Mouse (Mus musculus) erythroblast, embryonic 14.5 days (primary cell): ENCODE results near the gene Dcakd. TPM values are rescaled to one million over a fixed set of nuclear protein-coding genes. Genes with fewer than 3 reads are reported as not detected.

ENCODE experiments used
- H3K27me3 ChIP-seq: 2 replicates; pipeline ENCODE4 v1.6.1; 2012; ENCODE audit warnings: inconsistent platforms; ENCODE audit not compliant: control insufficient read depth
- H3K36me3 ChIP-seq: 2 replicates; pipeline ENCODE4 v1.6.1; 2012; ENCODE audit warnings: mild to moderate bottlenecking, inconsistent platforms; ENCODE audit not compliant: control insufficient read depth
- H3K4me1 ChIP-seq: 2 replicates; pipeline ENCODE4 v1.6.1; 2012; ENCODE audit warnings: inconsistent platforms; ENCODE audit not compliant: control insufficient read depth
- H3K4me3 ChIP-seq: replicated peaks from 2 replicates; pipeline ENCODE3; 2012; ENCODE audit warnings: moderate library complexity, mild to moderate bottlenecking, inconsistent platforms
- H3K9me3 ChIP-seq: 2 replicates; pipeline ENCODE4 v1.6.1; 2012; ENCODE audit warnings: low read length, inconsistent platforms, mixed read lengths; ENCODE audit not compliant: control insufficient read depth
- GATA1 ChIP-seq: IDR thresholded peaks from 2 replicates; pipeline ENCODE4 v1.6.1; 2012; ENCODE audit warnings: low read length, inconsistent platforms, mixed read lengths
- TAL1 ChIP-seq: IDR thresholded peaks from 3 replicates; pipeline ENCODE4 v1.6.1; 2012; ENCODE audit warnings: low read length, inconsistent platforms, mixed read lengths
- polyA plus RNA-seq: library from polyadenylated mRNA; stranded (reverse); fragments of >175 nt; gene quantifications from 2 replicates; pipeline ENCODE4 v1.2.3, GENCODE M21; 2012

Dcakd gene
- polyA plus RNA-seq, 1 experiment, result 2.1 TPM

DNA sequence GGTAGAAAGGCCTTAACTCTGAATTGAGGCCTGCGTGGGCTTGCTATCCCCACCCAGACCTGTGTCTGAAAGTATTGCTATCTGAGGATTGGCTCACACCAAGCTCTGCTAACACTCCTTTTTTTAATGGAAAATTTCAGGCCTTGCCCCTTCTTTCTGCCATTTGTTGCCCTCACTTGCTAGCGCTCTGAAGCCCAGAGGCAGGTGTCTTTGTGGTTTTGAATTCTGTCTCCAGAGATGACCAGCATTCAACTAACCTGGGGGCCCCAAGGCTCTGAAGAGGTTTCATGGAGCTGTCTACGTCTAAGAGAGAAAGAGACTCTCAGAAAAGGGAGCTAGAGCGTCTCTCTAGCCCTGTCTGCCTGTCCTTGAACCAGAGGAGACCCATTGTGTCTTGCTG, 40.1 kb upstream of the Dcakd start:
- Histone ChIP-seq H3K4me3 (no peak overlapping the region), H3K9me3 (no peaks in the 10 kb centered on the region), H3K36me3 (peaks cover 79% of the 10 kb centered on the region), H3K4me1 (no peaks in the 10 kb centered on the region), H3K27me3 (no peaks in the 10 kb centered on the region)
- TF ChIP-seq TAL1 (no peak), GATA1 (no peak)

DNA sequence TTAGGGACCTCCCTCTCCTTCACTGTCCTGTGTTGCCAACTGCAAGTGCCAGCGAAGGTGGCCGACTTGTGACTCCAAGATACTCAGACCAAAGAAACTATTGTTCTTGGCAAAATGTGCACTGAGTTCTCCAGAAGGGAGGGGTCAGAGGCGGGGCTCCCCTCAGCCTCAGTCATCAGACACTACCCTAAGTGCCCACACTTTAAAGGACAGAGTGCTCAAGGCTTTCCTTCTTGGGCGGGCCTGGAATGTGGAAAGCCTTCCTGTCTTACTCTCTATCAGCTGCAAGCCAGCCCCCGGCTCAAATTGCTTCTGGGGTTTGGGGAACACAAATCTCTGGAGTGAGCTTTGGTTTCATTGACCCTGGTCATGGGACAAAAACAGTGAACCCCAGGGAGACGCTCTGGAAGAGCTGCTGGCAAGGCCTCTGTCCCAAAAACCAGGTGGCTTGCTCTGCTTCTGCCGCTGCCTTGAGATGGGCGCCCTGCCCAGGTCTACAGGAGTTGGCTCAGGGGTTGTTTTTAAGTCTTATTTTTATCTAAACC, 39.4 kb upstream of the Dcakd start:
- H3K9me3 ChIP-seq, result no peaks in the 10 kb centered on the region
- no peaks in the 10 kb centered on the region for H3K4me1 ChIP-seq
- no peaks in the 10 kb centered on the region for H3K27me3 ChIP-seq
- H3K4me3 ChIP-seq, result no peak overlapping the region
- H3K36me3 ChIP-seq, result peaks cover 84% of the 10 kb centered on the region
- TF ChIP-seq GATA1 (no peak), TAL1 (no peak)

DNA sequence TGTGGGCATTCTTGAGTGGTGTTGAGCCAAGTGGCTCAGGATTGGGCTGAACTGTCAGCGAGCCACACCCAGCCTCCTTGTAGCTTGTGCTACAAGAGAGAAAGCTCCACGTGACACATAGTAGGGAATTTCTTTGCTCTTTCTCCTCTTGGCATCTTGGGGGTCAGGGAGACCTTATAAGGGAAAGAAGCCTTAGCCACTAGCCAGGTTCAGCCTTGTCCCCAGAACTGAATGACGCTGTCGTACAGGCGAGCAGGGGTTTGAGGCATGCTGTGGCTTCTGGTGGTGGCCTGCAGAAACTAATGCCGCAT, 38.9 kb upstream of the Dcakd start:
- Histone ChIP-seq H3K4me3 (no peak overlapping the region), H3K27me3 (no peaks in the 10 kb centered on the region), H3K36me3 (peaks cover 88% of the 10 kb centered on the region), H3K4me1 (no peaks in the 10 kb centered on the region), H3K9me3 (no peaks in the 10 kb centered on the region)
- TF ChIP-seq GATA1 (no peak), TAL1 (no peak)

DNA sequence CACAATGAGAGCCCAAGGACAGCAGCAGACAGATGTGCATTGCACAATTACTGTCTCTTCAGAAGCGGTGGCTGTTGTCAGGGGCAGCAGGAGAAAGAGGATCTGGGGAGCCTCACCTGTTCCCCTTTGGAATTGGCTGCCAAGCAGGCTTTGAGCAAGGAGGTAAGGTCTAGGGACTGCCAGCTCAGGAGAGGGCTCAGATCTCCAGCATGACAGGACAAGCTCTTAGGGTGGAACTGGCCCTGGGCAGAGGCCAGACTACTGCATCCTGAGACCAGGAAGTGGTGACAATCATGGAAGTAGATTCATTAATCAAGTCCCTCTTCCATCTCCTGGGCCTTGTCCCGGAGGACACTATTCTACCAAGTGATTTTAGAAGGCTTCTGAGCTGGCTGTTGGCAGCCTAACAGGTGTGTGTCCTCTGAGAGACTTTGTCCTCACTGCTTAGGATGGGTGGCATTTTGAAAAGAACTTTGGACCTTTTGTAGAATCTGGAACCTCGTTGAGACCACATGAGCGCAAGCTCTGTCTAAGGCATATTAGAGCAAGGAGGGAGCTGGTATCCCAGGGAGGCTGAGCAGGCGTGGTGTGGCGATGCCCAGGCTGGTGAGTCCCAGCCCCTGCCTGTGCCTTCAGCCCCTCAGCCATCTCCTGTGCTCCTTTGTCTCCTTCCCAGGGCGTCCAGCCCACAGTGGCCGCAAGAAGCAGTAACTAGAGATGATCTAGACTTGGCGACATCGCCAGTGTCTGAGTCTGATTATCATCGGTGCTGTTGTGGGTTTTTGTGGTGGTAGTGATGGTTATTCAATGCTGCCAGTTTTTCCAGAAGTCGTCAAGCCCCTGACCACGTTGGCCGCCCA, 38.3 kb upstream of the Dcakd start:
- Histone ChIP-seq H3K27me3 (no peaks in the 10 kb centered on the region), H3K4me3 (no peak overlapping the region), H3K36me3 (peaks cover 94% of the 10 kb centered on the region), H3K9me3 (no peaks in the 10 kb centered on the region), H3K4me1 (no peaks in the 10 kb centered on the region)
- TF ChIP-seq GATA1 (no peak), TAL1 (no peak)

DNA sequence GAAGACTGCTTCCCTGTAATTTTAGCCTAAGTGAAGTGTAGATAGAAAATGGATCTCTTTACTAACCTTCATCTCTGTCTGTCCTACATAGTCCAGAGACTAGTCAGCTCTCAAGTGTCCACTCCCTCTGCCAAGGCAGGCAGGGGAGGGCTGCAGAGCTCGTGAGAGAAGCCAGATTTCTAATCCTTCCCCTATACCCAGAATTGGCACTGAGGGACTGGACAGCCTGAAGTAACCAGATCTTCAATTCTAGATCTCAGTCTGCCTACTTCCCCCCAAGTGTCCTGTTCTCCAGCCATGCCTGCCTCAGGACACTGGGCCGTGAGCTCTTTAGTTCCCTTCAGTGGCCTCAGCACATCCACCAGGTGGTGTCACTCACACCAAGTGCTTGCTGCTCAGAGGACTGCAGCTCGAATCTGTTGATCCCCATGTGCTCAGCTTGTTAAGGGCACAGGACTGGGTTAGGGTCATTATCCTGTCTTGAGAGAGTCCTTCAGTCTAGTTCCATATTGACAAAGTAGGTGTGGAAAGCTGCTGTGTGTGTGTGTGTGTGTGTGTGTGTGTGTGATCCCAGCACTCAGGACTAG, 30.5 kb upstream of the Dcakd start:
- H3K36me3 ChIP-seq, result peaks cover 94% of the 10 kb centered on the region
- H3K4me1 ChIP-seq, result no peaks in the 10 kb centered on the region
- TF ChIP-seq GATA1, result no peak
- H3K9me3 ChIP-seq, result no peaks in the 10 kb centered on the region
- H3K4me3 ChIP-seq, result no peak overlapping the region
- no peaks in the 10 kb centered on the region for H3K27me3 ChIP-seq

DNA sequence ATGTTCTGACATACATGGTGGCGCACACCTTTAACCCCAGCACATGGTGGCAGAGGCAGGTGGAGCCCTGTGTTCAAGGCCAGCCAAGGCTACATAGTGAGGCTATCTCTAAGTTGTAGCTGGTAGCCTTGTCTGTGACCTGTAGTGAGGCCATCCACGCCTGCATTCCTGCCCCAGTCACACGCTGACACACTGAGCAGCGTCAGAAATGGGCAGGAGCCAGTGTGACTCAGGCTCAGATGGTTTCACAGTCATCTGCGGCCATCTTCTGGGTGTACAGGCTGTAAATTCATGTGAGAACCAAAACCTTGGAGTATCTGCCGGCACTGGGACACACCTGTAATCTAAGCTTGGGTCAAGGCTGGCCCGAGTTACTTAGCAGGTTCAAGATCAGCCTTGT, 28.5 kb upstream of the Dcakd start:
- Histone ChIP-seq H3K4me3 (no peak overlapping the region), H3K27me3 (no peaks in the 10 kb centered on the region), H3K4me1 (no peaks in the 10 kb centered on the region), H3K9me3 (no peaks in the 10 kb centered on the region), H3K36me3 (peaks cover 96% of the 10 kb centered on the region)
- TF ChIP-seq GATA1, result no peak
- no peak for TF ChIP-seq TAL1

DNA sequence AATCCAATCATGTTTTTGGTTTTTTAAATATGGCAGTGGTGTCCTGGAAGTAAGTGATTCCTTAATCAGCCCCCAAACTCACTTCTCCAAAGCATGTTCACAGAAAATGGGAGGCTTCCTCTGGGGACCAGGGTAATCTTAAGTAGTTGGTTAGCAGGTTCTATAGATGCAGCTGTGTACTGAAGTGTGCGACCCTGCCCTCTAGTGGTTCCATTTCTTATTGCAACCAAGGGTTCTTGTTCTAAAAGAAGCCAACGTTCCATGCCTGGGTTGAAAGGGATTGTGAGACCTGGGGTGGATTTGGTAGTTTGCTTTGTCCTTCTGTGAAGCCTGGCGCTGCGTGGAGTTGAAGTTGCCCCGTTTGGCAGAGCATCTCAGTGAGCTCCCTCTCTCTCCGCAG, 26.7 kb upstream of the Dcakd start:
- Histone ChIP-seq H3K36me3 (peaks cover 95% of the 10 kb centered on the region), H3K4me1 (no peaks in the 10 kb centered on the region)

DNA sequence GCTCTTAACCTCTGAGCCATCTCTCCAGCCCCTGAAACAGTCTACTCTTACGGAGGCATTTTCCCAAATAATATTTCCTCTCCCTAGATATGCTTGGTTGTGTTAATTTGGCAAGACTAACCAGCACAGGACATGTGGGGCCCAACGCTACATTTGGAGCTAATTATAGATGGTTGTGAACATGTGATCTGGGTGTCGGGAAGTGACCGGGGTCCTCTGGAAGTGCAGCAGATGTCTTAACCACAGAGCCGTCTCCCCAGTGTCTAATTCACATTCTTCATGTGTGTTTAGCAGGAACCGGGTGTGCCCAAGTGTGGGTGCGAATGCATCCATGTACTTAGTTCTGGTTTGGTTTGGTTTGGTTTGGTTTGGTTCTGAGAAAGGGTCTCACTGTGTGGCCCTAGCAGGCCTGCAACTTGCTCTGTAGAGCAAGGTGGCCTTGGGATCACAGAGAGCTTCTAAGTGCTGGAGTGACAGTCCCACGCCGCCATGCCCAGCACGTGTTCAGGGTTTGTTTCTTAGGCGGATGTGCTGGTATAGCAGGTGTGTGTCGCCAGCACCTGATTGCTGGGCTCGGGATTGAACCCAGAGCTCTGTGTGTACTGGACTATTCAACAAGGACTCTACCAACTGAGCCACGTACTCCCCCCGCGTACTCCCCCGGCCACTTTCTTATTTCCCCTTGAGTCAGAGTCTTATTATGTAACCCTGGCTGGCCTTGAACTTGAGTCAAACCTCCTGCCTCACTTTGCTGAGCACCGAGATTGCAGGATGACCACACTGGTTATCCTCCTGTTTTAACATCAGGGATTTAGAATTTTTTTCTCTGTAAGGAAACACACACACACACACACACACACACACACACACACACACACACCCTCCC, 25.3 kb upstream of the Dcakd start:
- no peaks in the 10 kb centered on the region for H3K27me3 ChIP-seq
- H3K36me3 ChIP-seq, result peaks cover 86% of the 10 kb centered on the region
- H3K9me3 ChIP-seq, result no peaks in the 10 kb centered on the region
- no peak overlapping the region for H3K4me3 ChIP-seq
- no peaks in the 10 kb centered on the region for H3K4me1 ChIP-seq
- TF ChIP-seq TAL1, result no peak
- no peak for TF ChIP-seq GATA1

More for the DNA sequence above, 26.7 kb upstream of the Dcakd start:
- H3K4me3 ChIP-seq, result no peak overlapping the region
- H3K27me3 ChIP-seq, result no peaks in the 10 kb centered on the region
- H3K9me3 ChIP-seq, result no peaks in the 10 kb centered on the region
- TF ChIP-seq GATA1, result no peak
- TF ChIP-seq TAL1, result no peak

DNA sequence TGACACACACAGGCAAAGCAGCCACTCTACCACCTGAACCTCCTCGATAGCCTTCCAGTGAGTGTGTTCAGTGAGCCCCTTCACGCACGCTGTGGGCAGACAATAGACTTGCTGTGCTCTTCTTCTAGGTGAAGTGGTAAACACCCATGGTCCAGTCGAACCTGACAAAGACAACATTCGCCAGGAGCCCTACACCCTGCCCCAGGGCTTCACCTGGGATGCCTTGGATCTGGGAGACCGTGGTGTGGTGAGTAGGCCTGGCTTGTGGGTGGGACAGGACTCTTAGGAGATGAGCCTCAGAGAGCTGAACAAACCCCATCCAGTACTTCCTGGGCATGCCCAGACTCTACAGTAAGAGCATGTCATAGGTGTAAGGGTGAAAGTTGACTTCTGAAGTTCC, 23.9 kb upstream of the Dcakd start:
- Histone ChIP-seq H3K27me3 (no peaks in the 10 kb centered on the region), H3K4me3 (no peak overlapping the region), H3K36me3 (peaks cover 80% of the 10 kb centered on the region), H3K4me1 (no peaks in the 10 kb centered on the region), H3K9me3 (no peaks in the 10 kb centered on the region)
- TF ChIP-seq GATA1 (no peak), TAL1 (no peak)
